Mouse (Mus musculus) right cerebral cortex, postnatal 36 days (tissue): ENCODE measurements around the gene Apol9a.
"Not testable (repeated sequence)": the region's sequence is repeated elsewhere in the genome, so short reads cannot be mapped to it uniquely, and the experiment has no call there.

Experiments
- DNase-seq, 2 experiments: peaks; one replicate each; pipeline ENCODE4 v3.0.0; 2022; ENCODE audit warnings: low spot score in 2 of 2, mixed read lengths in 1 of 2

The Apol9a gene

GRCm38 (mm10) chr15:77411035-77411434 is at the start of gene Apol9a:
Apol9a (minus strand) TSS chr15:77411135.
- DNase-seq: not testable (repeated sequence)

GRCm38 (mm10) chr15:77449927-77450326 is 39.0 kb upstream of the Apol9a start:
- DNase-seq: not testable (repeated sequence)

GRCm38 (mm10) chr15:77447392-77447791 is 36.5 kb upstream of the Apol9a start, which contains the start of gene Apol7b:
Apol7b (minus strand) TSS chr15:77447492.
- not testable (repeated sequence) for DNase-seq

- DNase-seq: not testable (repeated sequence)
Observed at GRCm38 (mm10) chr15:77445668-77446067, 34.7 kb upstream of the Apol9a start.

- DNase-seq: peak; percentile 28 to 51
Observed at GRCm38 (mm10) chr15:77444746-77445145, 33.8 kb upstream of the Apol9a start.

- DNase-seq: not testable (repeated sequence)
Observed at GRCm38 (mm10) chr15:77428690-77429448, 17.9 kb upstream of the Apol9a start.

- DNase-seq: not testable (repeated sequence)
Observed at GRCm38 (mm10) chr15:77422925-77423324, 12.0 kb upstream of the Apol9a start.

GRCm38 (mm10) chr15:77419657-77420056 is 8.7 kb upstream of the Apol9a start:
- DNase-seq: not testable (repeated sequence)

- not testable (repeated sequence) for DNase-seq
Observed at GRCm38 (mm10) chr15:77416655-77417333, 5.9 kb upstream of the Apol9a start.

GRCm38 (mm10) chr15:77415653-77416052 is 4.7 kb upstream of the Apol9a start:
- DNase-seq: not testable (repeated sequence)

- not testable (repeated sequence) for DNase-seq
Observed at GRCm38 (mm10) chr15:77412695-77413094, 1.8 kb upstream of the Apol9a start.

GRCm38 (mm10) chr15:77406370-77406769 is 4.6 kb downstream of the Apol9a start:
- not testable (repeated sequence) for DNase-seq

GRCm38 (mm10) chr15:77399027-77399426 is 11.9 kb downstream of the Apol9a start, which contains the start of gene Apol7a:
Apol7a (minus strand) TSS chr15:77399110.
- DNase-seq: not testable (repeated sequence)

- peak; percentile 18 to 22 for DNase-seq
Observed at GRCm38 (mm10) chr15:77397450-77398132, 13.3 kb downstream of the Apol9a start.

GRCm38 (mm10) chr15:77393832-77394231 is 17.1 kb downstream of the Apol9a start:
- not testable (repeated sequence) for DNase-seq

GRCm38 (mm10) chr15:77387462-77387861 is 23.5 kb downstream of the Apol9a start:
- no peak for DNase-seq

- DNase-seq: no peak
Observed at GRCm38 (mm10) chr15:77384340-77385030, 26.4 kb downstream of the Apol9a start.

GRCm38 (mm10) chr15:77382880-77383279 is 28.1 kb downstream of the Apol9a start:
- no peak for DNase-seq

GRCm38 (mm10) chr15:77382271-77382850 is 28.6 kb downstream of the Apol9a start:
- no peak for DNase-seq

- DNase-seq: no peak
Observed at GRCm38 (mm10) chr15:77381481-77381880, 29.5 kb downstream of the Apol9a start.

- no peak for DNase-seq
Observed at GRCm38 (mm10) chr15:77379921-77380320, 31.0 kb downstream of the Apol9a start.
